Mouse (Mus musculus): Measurements from ENCODE around the gene Snu13. TPM values are rescaled to one million over a fixed set of nuclear protein-coding genes. Genes with fewer than 3 reads are reported as not detected.

Gene Snu13
- total RNA-seq, 2 experiments from 2014 or later: 117 TPM

DNA sequence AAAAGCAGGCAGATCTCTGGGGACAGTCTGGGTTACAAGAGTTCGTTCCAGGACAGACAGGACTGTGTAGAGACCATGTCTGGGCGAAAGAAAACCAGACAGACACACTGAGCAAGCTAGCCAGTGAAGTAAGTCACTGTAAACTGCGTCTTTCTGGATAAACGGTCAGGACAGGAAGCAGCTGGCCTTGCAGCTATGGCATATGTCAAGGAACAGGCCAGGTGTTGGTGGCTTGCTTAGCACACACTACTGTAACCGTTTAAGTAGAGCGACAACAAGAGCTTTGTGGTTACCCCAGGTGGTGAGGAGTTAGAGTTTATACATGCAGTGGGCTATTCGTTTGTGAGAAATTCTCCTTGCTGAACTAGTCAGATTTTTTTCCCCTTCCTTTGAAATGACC, 19.7 kb downstream of the Snu13 start:
- no peak for DNase-seq (ENCODE audit: low spot score in 2 of 2)

DNA sequence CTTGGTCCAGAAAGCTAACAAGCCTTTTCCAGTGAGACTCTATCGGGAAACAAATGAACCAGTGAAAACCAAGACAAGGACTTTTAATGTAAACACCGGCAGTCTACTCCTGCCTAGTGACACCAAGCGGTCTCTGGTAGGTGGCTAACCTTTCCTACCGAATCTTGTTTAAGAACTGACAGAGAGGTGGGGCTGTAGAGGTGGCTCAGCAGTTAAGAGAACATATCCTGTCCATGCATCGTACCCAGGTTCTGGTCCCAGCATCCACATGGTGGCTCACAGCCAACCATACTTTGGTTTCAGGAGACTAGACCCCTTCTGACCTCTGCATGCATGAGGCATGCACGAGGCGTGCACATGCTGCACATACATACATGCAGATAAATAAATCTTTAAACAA, 20.1 kb downstream of the Snu13 start:
- DNase-seq (ENCODE audit: low spot score in 2 of 2): no peak

DNA sequence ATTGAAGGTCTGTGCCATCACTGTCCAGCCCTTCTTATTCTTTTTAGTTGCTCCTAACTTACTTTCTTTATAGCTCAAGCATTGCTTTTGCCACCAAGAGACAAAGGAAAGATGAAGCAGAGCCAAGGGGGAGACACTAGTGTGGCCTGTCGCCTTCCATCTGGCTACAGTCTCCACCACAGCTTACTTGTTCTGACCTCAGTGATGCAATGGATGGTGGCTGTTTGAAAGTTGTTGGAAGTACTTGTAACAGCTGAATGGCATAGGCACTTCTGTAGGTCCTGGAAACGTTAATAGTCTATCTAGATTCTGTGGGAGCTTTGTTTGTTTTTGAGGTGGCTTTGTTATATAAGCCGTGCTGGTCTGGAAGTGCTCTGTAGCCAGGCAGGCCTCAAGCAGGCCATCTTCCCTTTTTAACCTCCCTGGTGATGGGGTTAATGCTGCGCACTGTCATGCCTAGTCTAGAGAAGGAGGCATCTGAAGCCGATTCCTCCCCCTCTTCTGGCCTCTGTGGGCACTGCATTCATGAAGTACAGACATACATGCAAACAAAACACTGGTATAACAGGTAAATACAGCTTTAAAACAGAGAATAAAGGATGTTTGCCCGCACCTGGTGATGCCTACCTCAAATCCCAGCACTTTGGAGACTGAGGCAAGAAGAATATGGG, 23.3 kb downstream of the Snu13 start:
- no peak for DNase-seq (ENCODE audit: low spot score in 2 of 2)

- DNase-seq (ENCODE audit: low spot score in 2 of 2): no peak
These were observed 24.8 kb downstream of the Snu13 start for GRCm38 (mm10) chr15:82022535-82023088.

DNA sequence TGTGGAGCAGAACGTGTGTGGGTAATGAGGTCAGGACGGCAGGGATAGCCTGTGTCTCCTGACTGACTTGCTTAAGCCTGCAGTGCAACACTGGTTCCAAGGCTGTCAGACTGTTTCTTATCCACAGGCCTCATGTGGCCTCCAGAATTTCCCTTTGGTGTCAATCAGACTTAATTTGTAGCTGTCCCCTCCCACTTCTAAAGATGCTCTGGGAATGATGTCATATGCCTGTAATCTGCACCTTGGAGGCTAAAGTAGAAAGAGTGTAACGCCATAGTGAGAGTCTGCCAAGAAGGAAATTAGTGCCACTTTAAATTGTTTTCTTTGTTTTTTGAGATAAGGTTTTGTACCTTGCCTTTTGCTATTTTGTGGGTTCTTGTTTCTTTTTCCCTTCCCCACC, 28.1 kb downstream of the Snu13 start:
- DNase-seq (ENCODE audit: low spot score in 2 of 2): no peak

GRCm38 (mm10) chr15:82017461-82017860, 29.9 kb downstream of the Snu13 start:
- no peak for DNase-seq (ENCODE audit: low spot score in 2 of 2)

- no peak for DNase-seq (ENCODE audit: low spot score in 2 of 2)
These were observed 30.6 kb downstream of the Snu13 start for GRCm38 (mm10) chr15:82016830-82017229.

- peak; percentile 99 to 100 for DNase-seq (ENCODE audit: low spot score in 2 of 2)
These were observed 31.1 kb downstream of the Snu13 start for GRCm38 (mm10) chr15:82016101-82016808.

- DNase-seq (ENCODE audit: low spot score in 2 of 2): peak in 1 of 2 experiments; percentile 25
These were observed 31.9 kb downstream of the Snu13 start for GRCm38 (mm10) chr15:82015392-82016100.

DNA sequence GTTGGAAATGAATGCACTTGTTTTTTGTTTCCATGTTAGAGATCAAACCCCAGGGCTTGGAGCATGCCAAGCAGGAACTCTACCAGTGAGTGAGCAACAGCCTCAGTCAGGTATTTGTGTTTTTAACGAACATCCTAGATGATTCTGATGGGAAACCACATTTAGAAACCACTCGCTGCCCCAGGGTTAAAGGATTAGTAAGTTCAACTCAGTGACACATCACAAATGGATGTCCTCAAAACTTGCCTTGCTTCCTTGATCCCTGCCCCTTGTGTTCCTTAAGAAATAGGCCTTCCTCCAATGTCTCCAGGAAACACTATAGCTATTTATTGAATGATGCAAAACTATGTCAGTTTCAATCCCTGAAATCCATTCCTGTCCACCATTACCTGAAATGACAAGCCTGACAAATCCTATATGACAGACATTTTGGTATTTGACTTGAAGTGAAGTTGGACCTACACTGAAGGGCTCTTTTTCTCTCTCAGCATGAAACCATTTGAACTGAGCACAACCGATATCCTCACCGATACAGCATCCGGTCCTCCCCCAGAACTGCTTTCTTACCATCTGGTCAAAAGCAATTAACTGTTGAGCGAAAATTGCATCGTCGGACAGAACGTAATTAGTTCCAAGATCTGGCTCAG, 32.5 kb downstream of the Snu13 start:
- peak in 1 of 2 experiments; percentile 40 for DNase-seq (ENCODE audit: low spot score in 2 of 2)

DNA sequence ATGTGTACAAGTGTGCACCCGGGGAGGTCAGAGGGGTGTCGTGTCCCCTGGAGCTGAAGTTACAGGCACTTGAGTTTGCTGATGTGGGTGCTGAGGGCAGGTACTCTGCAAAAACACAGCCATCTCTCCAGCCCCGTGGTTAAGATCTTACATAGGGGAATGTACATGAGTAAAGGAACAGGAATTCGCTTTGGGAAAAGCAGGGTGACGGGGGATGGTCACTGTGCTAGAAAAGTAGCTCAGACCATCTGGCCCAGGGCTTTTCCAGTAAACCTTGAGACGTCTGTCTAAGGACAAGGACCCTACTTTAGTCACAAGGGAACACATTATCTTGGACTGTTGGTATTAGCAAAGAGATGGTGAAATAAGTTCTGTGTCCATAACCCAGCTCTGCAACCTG, 35.5 kb downstream of the Snu13 start:
- DNase-seq (ENCODE audit: low spot score in 2 of 2): no peak

DNA sequence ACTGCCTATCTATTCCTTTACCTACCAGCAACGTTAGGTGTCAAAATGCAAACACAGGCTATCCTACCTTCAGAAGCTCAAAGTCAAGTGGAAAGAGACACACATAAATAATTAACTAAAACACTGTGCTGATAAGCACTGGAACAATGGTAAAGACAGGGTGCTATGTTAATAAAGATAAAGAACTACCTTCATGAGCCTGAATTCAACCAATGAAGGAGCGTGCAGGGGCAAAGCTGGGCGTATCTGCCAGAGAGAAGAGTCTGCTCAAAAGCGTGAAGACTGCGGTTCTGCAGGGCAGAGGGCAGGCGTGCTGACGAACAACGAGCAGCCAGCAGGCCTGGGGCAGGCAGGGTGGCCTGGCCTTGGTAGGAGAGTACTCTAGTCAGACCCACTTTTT, 43.1 kb downstream of the Snu13 start:
- no peak for DNase-seq (ENCODE audit: low spot score in 2 of 2)

GRCm38 (mm10) chr15:81993992-81994391, 53.4 kb downstream of the Snu13 start:
- no peak for DNase-seq (ENCODE audit: low spot score in 2 of 2)

- DNase-seq (ENCODE audit: low spot score in 2 of 2): no peak
These were observed 56.8 kb downstream of the Snu13 start for GRCm38 (mm10) chr15:81990549-81990948.

Other genes starting within 250 kb of the Snu13 start
- 100 to 1,000 TPM; 293 to 297 TPM for gene Tef, start 245.2 kb downstream of the Snu13 start, total RNA-seq (2021)
- gene Tob2, start 188.8 kb downstream of the Snu13 start, total RNA-seq (2021): 10 to 100 TPM; 33.8 to 45.2 TPM
- 10 to 100 TPM; 34.3 to 36.2 TPM for gene Phf5a, start 175.7 kb downstream of the Snu13 start, total RNA-seq (2021)
- gene Aco2, start 175.3 kb downstream of the Snu13 start, total RNA-seq (2021): 100 to 1,000 TPM; 452 to 460 TPM
- gene Polr3h, start 121.4 kb downstream of the Snu13 start, total RNA-seq (2021): 10 to 100 TPM; 47.4 to 50.7 TPM
- gene Csdc2, start 110.8 kb downstream of the Snu13 start, total RNA-seq (2021): 10 to 100 TPM; 71.1 to 72.6 TPM
- gene Pmm1, start 86.7 kb downstream of the Snu13 start, total RNA-seq (2021): 100 to 1,000 TPM; 216 to 221 TPM
- not detected for gene 1700029P11Rik, start 67.1 kb downstream of the Snu13 start, total RNA-seq (2021)
- 10 to 100 TPM; 26.3 to 27.1 TPM for gene Xrcc6, start 59.8 kb downstream of the Snu13 start, total RNA-seq (2021)
- 100 to 1,000 TPM in 1 of 2 experiments, 10 to 100 TPM in 1; 96.5 to 108 TPM for gene Desi1, start 13.7 kb downstream of the Snu13 start, total RNA-seq (2021)
- gene 4930407I10Rik, start 11.6 kb upstream of the Snu13 start, total RNA-seq (2021): not detected
- gene Mei1, start 22.4 kb upstream of the Snu13 start, total RNA-seq (2021): under 1 TPM; 0.25 to 0.50 TPM
- gene Ccdc134, start 80.3 kb upstream of the Snu13 start, total RNA-seq (2021): 10 to 100 TPM; 12.4 to 12.9 TPM
- 100 to 1,000 TPM; 175 to 189 TPM for gene Srebf2, start 99.6 kb upstream of the Snu13 start, total RNA-seq (2021)
- gene Shisa8, start 165.2 kb upstream of the Snu13 start, total RNA-seq (2021): 1 to 10 TPM; 1.4 to 1.9 TPM
- gene Tnfrsf13c, start 176.8 kb upstream of the Snu13 start, total RNA-seq (2021): under 1 TPM; 0.47 to 0.76 TPM
- gene Cenpm, start 197.2 kb upstream of the Snu13 start, total RNA-seq (2021): 1 to 10 TPM; 2.5 to 3.1 TPM
- 100 to 1,000 TPM; 100 to 113 TPM for gene 1500009C09Rik, start 204.8 kb upstream of the Snu13 start, total RNA-seq (2021)
- gene Sept3, start 227.3 kb upstream of the Snu13 start, total RNA-seq (2021): 100 to 1,000 TPM; 609 to 650 TPM